Mouse (Mus musculus) limb, embryonic 11.5 days (tissue): ENCODE measurements around the gene Klhl3. TPM values are rescaled to one million over a fixed set of nuclear protein-coding genes. Genes with fewer than 3 reads are reported as not detected.

Experiments
- ATAC-seq: fragments of 200-750 bp; cut with Nextera tagmentation; 2 replicates; pipeline ENCODE4 v1.8.0; 2017; ENCODE audit warnings: low read depth; ENCODE audit not compliant: insufficient number of reproducible peaks, low FRiP score, low TSS enrichment
- DNase-seq: peaks from one replicate; pipeline ENCODE4 v3.0.0-alpha.2; 2015; ENCODE audit warnings: low spot score
- H3K27ac ChIP-seq: fragments of 300-500 bp; sonication (generic); replicated peaks from 2 replicates; pipeline ENCODE4 v1.5.1; 2014; ENCODE audit warnings: low read depth, mild to moderate bottlenecking, low read length
- H3K27me3 ChIP-seq: fragments of 300-500 bp; sonication (generic); 2 replicates; pipeline ENCODE4 v1.6.1; 2014; ENCODE audit warnings: mild to moderate bottlenecking, low read length, mixed read lengths; ENCODE audit not compliant: control insufficient read depth, insufficient read depth
- H3K36me3 ChIP-seq: fragments of 300-500 bp; sonication (generic); 2 replicates; pipeline ENCODE4 v1.6.1; 2014; ENCODE audit warnings: mild to moderate bottlenecking, low read length, moderate library complexity, mixed read lengths; ENCODE audit not compliant: control insufficient read depth, insufficient read depth
- H3K4me1 ChIP-seq: fragments of 300-500 bp; sonication (generic); 2 replicates; pipeline ENCODE4 v1.6.1; 2014; ENCODE audit warnings: low read length, mixed read lengths; ENCODE audit not compliant: control insufficient read depth, insufficient read depth
- H3K4me2 ChIP-seq: fragments of 300-500 bp; sonication (generic); 2 replicates; pipeline ENCODE4 v1.6.1; 2014; ENCODE audit warnings: low read depth, mild to moderate bottlenecking, moderate library complexity; ENCODE audit not compliant: severe bottlenecking
- H3K4me3 ChIP-seq: fragments of 300-500 bp; sonication (generic); 2 replicates; pipeline ENCODE4 v1.5.1; 2014; ENCODE audit warnings: low read depth, low read length
- H3K9ac ChIP-seq: fragments of 300-500 bp; sonication (generic); 2 replicates; pipeline ENCODE4 v1.6.1; 2014; ENCODE audit warnings: mild to moderate bottlenecking, low read length
- H3K9me3 ChIP-seq: fragments of 300-500 bp; sonication (generic); 2 replicates; pipeline ENCODE4 v1.6.1; 2016; ENCODE audit warnings: low read length; ENCODE audit not compliant: control insufficient read depth
- WGBS: fragments of 180-500 bp; shearing (Covaris S2); extraction: QIAGEN DNeasy Blood & Tissue Kit; methylation state at CpG from one replicate; pipeline ENCODE4 v1.1.7; 2014; 5-methylcytosine and 5-hydroxymethylcytosine counted together
- polyA plus RNA-seq: library from polyadenylated mRNA; unstranded; fragments of >200 nt; fragmentation: Nextera tagmentation; extraction: Ambion mirVana; gene quantifications from 2 replicates; pipeline ENCODE4 v1.2.1, GENCODE M21; 2014

Klhl3 gene
- polyA plus RNA-seq, 1 experiment from 2014 or later, result 3.5 TPM

DNA sequence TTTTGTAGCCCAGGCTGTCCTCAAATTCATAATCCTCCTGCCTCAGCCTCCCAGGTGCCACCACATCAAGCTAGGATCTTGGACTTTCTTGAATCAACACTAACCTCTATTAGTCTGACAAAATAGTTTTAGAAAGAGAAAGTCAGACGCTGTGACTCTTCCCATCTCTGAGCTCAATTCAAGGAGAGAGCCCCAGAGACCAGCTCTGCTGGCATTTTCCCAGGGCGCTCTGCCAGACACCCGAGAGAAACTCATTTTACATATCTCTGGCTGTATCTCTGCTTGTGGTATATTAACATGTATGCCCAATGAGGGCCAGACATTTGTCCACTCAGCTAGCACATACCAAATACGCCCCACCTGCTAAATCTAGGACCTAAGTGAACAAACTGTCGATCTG lies 35.0 kb downstream of the Klhl3 start:
- Histone ChIP-seq H3K36me3 (no peaks in the 10 kb centered on the region), H3K4me1 (no peaks in the 10 kb centered on the region), H3K4me3 (no peak overlapping the region), H3K27me3 (no peaks in the 10 kb centered on the region), H3K27ac (no peak overlapping the region), H3K9me3 (no peaks in the 10 kb centered on the region), H3K9ac (no peak overlapping the region), H3K4me2 (no peak overlapping the region)
- 89% methylated on average over 5 of the region's 5 CpGs for WGBS
- DNase-seq, result no peak
- ATAC-seq, result no peak

DNA sequence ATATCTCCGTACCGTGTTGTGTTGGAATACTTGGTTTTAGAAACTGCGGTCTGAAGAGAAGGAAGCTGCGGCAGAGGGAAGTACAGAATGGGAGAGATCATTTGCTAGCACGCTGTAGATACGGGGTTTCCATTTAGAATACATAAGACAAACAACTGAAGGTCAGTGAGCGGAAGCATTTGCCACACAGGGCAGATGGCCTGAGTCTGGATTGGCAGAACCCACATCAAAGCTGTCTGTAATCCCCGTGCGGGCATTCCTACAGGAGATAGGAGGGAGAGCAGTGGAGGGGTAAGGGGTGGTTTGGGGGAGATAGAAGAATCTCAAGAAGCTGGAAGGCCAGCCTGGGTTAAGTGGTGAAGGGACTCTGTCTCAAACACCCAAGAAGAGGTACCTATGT lies 38.5 kb downstream of the Klhl3 start:
- H3K9ac ChIP-seq, result no peak overlapping the region
- H3K4me3 ChIP-seq, result no peak overlapping the region
- ATAC-seq, result no peak
- H3K4me2 ChIP-seq, result no peak overlapping the region
- no peaks in the 10 kb centered on the region for H3K4me1 ChIP-seq
- no peaks in the 10 kb centered on the region for H3K36me3 ChIP-seq
- no peak overlapping the region for H3K27ac ChIP-seq
- no peaks in the 10 kb centered on the region for H3K9me3 ChIP-seq
- no peak for DNase-seq
- H3K27me3 ChIP-seq, result no peaks in the 10 kb centered on the region
- WGBS, result 86% methylated on average over 9 of the region's 9 CpGs

DNA sequence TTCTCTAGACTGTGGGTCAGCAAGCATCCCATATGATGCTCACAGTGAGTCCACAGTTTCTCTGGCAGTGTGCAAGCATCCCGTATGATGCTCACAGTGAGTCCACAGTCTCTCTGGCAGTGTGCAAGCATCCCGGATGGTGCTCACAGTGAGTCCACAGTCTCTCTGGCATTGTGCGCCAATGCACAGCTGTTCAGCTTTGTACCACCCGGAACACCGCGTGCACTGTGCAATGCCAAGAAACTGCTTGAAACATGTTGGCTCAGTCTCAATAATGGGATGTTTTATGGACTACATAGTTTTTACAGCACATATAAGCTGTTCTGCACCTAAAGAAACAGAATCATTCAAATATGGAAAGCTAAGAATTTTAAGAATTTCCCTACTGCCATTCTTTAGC lies 38.9 kb downstream of the Klhl3 start:
- Histone ChIP-seq H3K9me3 (no peaks in the 10 kb centered on the region), H3K4me1 (no peaks in the 10 kb centered on the region), H3K4me3 (no peak overlapping the region), H3K4me2 (no peak overlapping the region), H3K36me3 (no peaks in the 10 kb centered on the region), H3K27ac (no peak overlapping the region), H3K9ac (no peak overlapping the region), H3K27me3 (no peaks in the 10 kb centered on the region)
- WGBS, result 95% methylated on average over 6 of the region's 6 CpGs
- ATAC-seq (no peak), DNase-seq (no peak)

DNA sequence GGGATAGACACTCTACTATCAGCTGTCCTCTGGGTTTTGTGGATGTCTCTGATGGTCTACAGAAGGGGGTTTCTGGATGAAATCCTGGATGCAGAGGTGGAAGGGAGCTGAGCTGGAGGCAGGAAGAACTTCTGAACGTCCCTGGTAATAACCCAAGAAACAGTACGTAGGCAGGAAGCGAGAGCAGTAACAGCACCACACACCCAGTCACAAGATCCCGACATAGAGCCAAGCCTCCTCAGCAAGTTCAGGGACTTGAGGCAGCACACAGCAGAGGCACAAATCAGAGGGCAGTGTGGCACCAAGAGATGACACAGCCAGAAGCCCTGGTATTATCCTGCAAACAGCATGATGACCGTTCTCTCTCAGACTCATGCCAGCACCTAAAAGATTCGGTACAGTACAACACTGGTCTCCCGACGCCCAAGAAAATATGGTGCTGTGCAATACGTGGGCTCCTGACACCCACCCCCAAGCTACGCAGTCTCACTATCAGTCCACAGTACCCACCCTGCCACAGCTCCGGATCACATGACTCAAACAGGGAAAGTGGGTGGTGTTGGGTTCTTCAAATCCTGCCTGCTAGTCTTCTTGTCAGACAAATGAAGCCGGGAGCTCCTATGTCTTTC lies 40.0 kb downstream of the Klhl3 start:
- no peak overlapping the region for H3K4me2 ChIP-seq
- peaks cover 4% of the 10 kb centered on the region; the same call in 1 of the 2 replicates for H3K4me1 ChIP-seq
- H3K27ac ChIP-seq, result no peak overlapping the region
- H3K4me3 ChIP-seq, result no peak overlapping the region
- H3K27me3 ChIP-seq, result no peaks in the 10 kb centered on the region
- no peaks in the 10 kb centered on the region for H3K9me3 ChIP-seq
- DNase-seq (no peak), ATAC-seq (no peak)
- WGBS, result 86% methylated on average over 12 of the region's 12 CpGs
- H3K9ac ChIP-seq, result no peak overlapping the region
- no peaks in the 10 kb centered on the region for H3K36me3 ChIP-seq

DNA sequence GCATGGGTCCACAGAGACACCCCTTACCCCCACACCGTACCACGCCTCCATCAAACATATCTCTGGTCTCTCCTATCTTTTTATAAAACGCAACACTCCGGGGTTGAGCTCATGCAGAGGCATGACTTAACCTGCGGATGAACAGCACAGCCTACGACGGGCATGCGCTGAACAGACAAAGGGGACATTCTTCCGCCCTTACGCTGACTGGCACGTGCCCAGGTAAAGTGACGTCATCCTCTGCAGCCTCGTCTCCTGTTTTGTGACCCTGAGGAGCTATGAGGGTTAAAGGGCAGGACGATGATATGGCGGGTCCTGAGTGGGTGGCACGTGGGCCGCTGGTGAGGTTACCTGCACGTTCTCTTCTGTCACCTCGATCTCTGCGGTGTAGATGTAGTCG lies 42.2 kb downstream of the Klhl3 start:
- WGBS, result 91% methylated on average over 21 of the region's 21 CpGs
- no peak overlapping the region for H3K4me2 ChIP-seq
- H3K9ac ChIP-seq, result no peak overlapping the region
- H3K36me3 ChIP-seq, result no peaks in the 10 kb centered on the region
- no peak for DNase-seq
- no peaks in the 10 kb centered on the region for H3K27me3 ChIP-seq
- no peak for ATAC-seq
- H3K4me3 ChIP-seq, result no peak overlapping the region
- H3K4me1 ChIP-seq, result peaks cover 14% of the 10 kb centered on the region
- H3K9me3 ChIP-seq, result no peaks in the 10 kb centered on the region
- no peak overlapping the region for H3K27ac ChIP-seq

DNA sequence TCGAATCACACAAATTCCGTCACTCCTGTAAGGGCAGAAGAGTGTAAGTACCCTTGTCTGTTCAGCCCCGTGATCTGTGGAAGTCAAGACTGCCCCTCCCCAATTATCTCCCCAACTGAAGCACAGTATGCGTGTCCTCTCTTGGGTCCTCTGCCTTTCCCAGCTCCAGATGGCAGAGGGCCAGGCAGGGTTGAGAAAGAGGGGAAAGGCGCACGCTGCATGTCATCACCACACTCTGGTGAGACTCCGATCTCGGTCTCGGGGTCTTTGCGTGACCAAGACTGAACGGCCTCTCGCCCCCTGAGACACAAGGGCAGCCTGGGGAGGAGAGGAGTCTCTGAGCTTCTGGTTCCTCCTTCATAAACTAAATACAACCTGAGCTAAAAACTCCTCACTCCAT lies 42.9 kb downstream of the Klhl3 start:
- WGBS, result 91% methylated on average over 12 of the region's 12 CpGs
- Histone ChIP-seq H3K36me3 (no peaks in the 10 kb centered on the region), H3K4me3 (no peak overlapping the region), H3K9ac (no peak overlapping the region), H3K4me2 (no peak overlapping the region), H3K9me3 (no peaks in the 10 kb centered on the region), H3K4me1 (peaks cover 22% of the 10 kb centered on the region), H3K27ac (no peak overlapping the region), H3K27me3 (no peaks in the 10 kb centered on the region)
- no peak for ATAC-seq
- DNase-seq, result no peak

DNA sequence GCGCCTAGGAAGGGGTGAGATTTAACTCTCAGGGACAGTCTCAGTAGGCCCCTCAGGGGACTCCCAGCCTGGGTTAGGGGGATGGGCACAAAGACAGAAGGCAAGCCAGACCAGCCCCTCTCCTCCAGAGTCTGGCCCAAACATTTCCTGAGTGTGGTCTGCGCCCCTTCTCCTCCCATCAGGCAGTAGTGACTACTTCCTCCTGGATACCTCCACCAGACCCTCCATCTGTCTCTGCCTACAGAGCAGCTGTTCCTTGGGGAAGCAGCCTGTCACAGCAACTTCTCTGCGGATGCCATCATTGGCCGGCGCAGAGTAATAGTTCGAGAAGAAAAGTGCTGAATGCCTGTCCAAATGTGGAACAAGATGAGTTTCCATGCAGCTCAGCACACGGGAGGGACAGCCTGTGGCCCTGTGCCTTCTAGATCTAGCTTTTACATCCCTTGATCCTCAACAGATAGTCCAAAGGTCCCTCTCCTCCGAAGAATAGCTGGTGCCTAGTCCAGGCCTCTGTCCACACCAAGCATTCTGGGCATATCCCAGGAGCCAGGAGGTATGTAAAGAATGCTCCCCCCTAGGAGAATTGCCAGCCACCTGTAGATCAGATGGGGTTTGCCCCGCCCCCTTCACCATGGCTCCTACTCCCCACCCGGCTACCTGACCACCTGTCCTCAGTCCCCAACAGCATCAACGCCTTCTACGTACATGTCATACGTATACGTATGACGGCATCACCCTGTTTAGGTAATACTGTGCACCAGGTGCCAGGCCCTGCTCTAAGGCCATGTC lies 44.8 kb downstream of the Klhl3 start:
- no peaks in the 10 kb centered on the region for H3K36me3 ChIP-seq
- no peak overlapping the region for H3K4me3 ChIP-seq
- peaks cover 36% of the 10 kb centered on the region for H3K4me1 ChIP-seq
- H3K4me2 ChIP-seq, result no peak overlapping the region
- no peak overlapping the region for H3K9ac ChIP-seq
- no peaks in the 10 kb centered on the region for H3K27me3 ChIP-seq
- DNase-seq (no peak), ATAC-seq (no peak)
- H3K27ac ChIP-seq, result no peak overlapping the region
- WGBS, result 90% methylated on average over 15 of the region's 15 CpGs
- no peaks in the 10 kb centered on the region for H3K9me3 ChIP-seq

DNA sequence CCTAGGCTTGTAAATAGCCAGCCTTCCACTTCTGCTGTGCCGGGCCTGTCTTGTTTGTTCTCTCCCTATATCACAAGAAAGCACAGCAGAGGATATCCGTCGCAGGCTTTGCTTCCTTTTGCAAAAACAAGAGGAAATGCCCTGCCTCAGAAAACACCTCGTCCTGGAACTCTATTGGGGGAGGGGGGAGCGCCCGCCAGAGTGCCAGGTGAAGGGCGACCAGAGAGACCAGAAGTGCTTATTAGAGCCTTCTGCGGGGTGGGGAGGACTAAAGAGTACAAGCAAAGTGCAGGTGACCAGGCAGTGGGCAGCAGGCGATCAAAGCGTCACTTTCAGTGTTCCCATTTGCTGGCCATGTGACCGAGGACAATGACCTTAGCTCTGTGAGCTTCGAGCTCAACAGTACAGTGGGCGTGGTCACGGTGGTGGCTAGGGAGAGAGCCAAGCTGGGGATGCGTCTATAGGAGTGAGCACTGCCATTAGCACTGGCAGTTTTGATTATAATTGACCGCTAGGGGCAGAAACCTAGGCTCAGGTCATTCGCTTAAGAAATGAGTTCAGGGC lies 45.8 kb downstream of the Klhl3 start:
- 16% methylated on average over 17 of the region's 17 CpGs for WGBS
- Histone ChIP-seq H3K4me3 (no peak overlapping the region), H3K36me3 (no peaks in the 10 kb centered on the region), H3K9ac (no peak overlapping the region), H3K4me2 (no peak overlapping the region), H3K27me3 (no peaks in the 10 kb centered on the region), H3K4me1 (peaks cover 36% of the 10 kb centered on the region), H3K27ac (peak overlapping the region; percentile 56), H3K9me3 (no peaks in the 10 kb centered on the region)
- DNase-seq (peak; percentile 64), ATAC-seq (no peak)
